Mouse (Mus musculus): ENCODE data around the gene Trmt2a.

- TF ChIP-seq EP300 (IDR thresholded peaks at IDR 0.05; ENCODE audit: low read depth): no peak
- TF ChIP-seq CTCF (IDR thresholded peaks at IDR 0.05; ENCODE audit: low read depth): peak; percentile 16
Measured at GRCm38 (mm10) chr16:18230617-18231016, 17.9 kb upstream of the Trmt2a start.
